Mouse (Mus musculus): Measurements from ENCODE around the gene Dpep3. TPM values are rescaled to one million over a fixed set of nuclear protein-coding genes. Genes with fewer than 3 reads are reported as not detected.

Dpep3 gene
- total and polyA plus RNA-seq, 3 experiments: 0.05 TPM; not detected in 2

DNA sequence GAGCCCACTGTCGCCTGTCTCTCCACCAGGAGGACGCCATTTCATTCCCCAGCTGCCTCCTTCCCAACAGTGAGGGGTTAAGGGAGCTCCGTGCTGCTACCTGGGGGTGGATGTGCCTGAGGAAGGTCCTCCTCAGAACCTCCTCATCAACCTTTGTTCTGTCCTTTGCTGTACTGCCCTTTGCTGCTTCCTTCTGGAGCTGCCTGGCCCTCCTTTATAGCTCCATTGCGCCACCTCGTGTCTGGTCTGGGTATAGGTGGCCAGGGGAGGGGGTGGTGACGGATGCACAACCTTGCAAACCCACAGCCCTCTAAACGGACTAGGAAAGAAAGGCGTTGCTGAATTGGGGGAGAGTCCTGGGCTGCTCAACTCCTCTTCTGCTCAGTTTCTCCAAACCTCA lies 48.6 kb downstream of the Dpep3 start:
- Histone ChIP-seq H3K9me3 (replicated peaks) (no peaks in the 10 kb centered on the region), H3K4me3 (ENCODE audit: low read depth, low read length) (no peak overlapping the region), H3K36me3 (replicated peaks) (peaks cover 93% of the 10 kb centered on the region), H3K4me1 (ENCODE audit: insufficient read depth, low read depth, low read length) (peaks cover 30% of the 10 kb centered on the region), H3K27me3 (ENCODE audit: insufficient read depth, low read length) (no peaks in the 10 kb centered on the region)
- ATAC-seq (ENCODE audit: extremely low read depth, insufficient number of reproducible peaks, low FRiP score, poor library complexity, severe bottlenecking) (peak; percentile 15; the same call in 1 of the 2 replicates), DNase-seq (ENCODE audit: low spot score) (peak; percentile 67)
- TF ChIP-seq CTCF (IDR thresholded peaks at IDR 0.05; ENCODE audit: low read depth, low read length): peak; percentile 89
- TF ChIP-seq GATA1 (IDR thresholded peaks at IDR 0.05; ENCODE audit: borderline replicate concordance, low read length): no peak

DNA sequence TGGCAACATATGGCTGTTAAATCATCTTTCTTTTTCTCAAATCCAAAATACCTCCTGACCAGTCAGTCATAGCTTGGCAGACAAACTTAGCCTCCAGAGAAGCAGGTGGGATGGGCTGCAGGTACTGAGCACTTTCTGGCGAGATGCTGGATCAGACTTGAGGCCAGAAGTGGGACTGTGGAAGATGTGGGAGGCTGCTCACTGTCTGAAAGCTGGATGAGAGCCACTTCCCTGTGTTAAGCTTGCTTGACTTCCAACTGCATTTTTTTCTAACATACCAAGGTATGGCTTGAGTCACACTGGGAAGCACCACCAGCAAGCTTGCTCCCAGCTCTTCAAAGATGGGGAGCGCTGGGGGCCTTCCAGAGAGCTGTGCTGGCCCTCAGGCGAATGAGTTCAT lies 54.1 kb downstream of the Dpep3 start:
- H3K4me1 ChIP-seq (ENCODE audit: insufficient read depth, low read depth, low read length): peaks cover 24% of the 10 kb centered on the region
- H3K4me3 ChIP-seq (ENCODE audit: low read depth, low read length): no peak overlapping the region
- peaks cover 81% of the 10 kb centered on the region for H3K36me3 ChIP-seq (replicated peaks)
- ATAC-seq (ENCODE audit: extremely low read depth, insufficient number of reproducible peaks, low FRiP score, poor library complexity, severe bottlenecking) (no peak), DNase-seq (ENCODE audit: low spot score) (no peak)
- no peaks in the 10 kb centered on the region for H3K27me3 ChIP-seq (ENCODE audit: insufficient read depth, low read length)
- TF ChIP-seq TAL1 (conservative IDR thresholded peaks at IDR 0.05; ENCODE audit: low read depth, low read length): no peak
- no peak for TF ChIP-seq GATA1 (IDR thresholded peaks at IDR 0.05; ENCODE audit: borderline replicate concordance, low read length)
- no peak for TF ChIP-seq GATA2 (IDR thresholded peaks at IDR 0.05; ENCODE audit: borderline replicate concordance, low read depth, low read length)
- no peak for TF ChIP-seq CTCF (IDR thresholded peaks at IDR 0.05; ENCODE audit: low read depth, low read length)
- no peak for TF ChIP-seq POLR2AphosphoS5 (IDR thresholded peaks at IDR 0.05; ENCODE audit: insufficient replicate concordance, low read depth, low read length)
- H3K9me3 ChIP-seq (replicated peaks): no peaks in the 10 kb centered on the region

Other genes starting within 250 kb of the Dpep3 start
Only the 20 nearest of the 22 such genes appear.
- 0.92 and 4.4 TPM in 2 replicates for gene Gfod2, start 220.8 kb downstream of the Dpep3 start, total RNA-seq (2014; fragmentation: Nextera tagmentation)
- gene Gfod2, start 220.8 kb downstream of the Dpep3 start, total RNA-seq (2017): 1.8 and 4.9 TPM in 2 replicates
- 2.6 and 3.0 TPM in 2 replicates for gene Gfod2, start 220.8 kb downstream of the Dpep3 start, polyA plus RNA-seq (2012)
- 35.6 and 114 TPM in 2 replicates for gene Ranbp10, start 152.1 kb downstream of the Dpep3 start, total RNA-seq (2014; fragmentation: Nextera tagmentation)
- gene Ranbp10, start 152.1 kb downstream of the Dpep3 start, total RNA-seq (2017): 12.5 and 14.3 TPM in 2 replicates
- 22.1 and 29.3 TPM in 2 replicates for gene Ranbp10, start 152.1 kb downstream of the Dpep3 start, polyA plus RNA-seq (2012)
- gene Tsnaxip1, start 151.7 kb downstream of the Dpep3 start, total RNA-seq (2014; fragmentation: Nextera tagmentation): not detected in 2 replicates
- gene Tsnaxip1, start 151.7 kb downstream of the Dpep3 start, total RNA-seq (2017): 0.06 and 0.16 TPM in 2 replicates
- gene Tsnaxip1, start 151.7 kb downstream of the Dpep3 start, polyA plus RNA-seq (2012): not detected in 2 replicates
- 25.2 and 31.4 TPM in 2 replicates for gene Cenpt, start 126.2 kb downstream of the Dpep3 start, total RNA-seq (2014; fragmentation: Nextera tagmentation)
- gene Cenpt, start 126.2 kb downstream of the Dpep3 start, total RNA-seq (2017): 14.4 and 14.6 TPM in 2 replicates
- 12.7 and 12.9 TPM in 2 replicates for gene Cenpt, start 126.2 kb downstream of the Dpep3 start, polyA plus RNA-seq (2012)
- 18.1 and 22.5 TPM in 2 replicates for gene Thap11, start 124.3 kb downstream of the Dpep3 start, total RNA-seq (2014; fragmentation: Nextera tagmentation)
- gene Thap11, start 124.3 kb downstream of the Dpep3 start, total RNA-seq (2017): 35.8 and 42.5 TPM in 2 replicates
- gene Thap11, start 124.3 kb downstream of the Dpep3 start, polyA plus RNA-seq (2012): 31.7 and 34.2 TPM in 2 replicates
- 378 and 465 TPM in 2 replicates for gene Nutf2, start 118.8 kb downstream of the Dpep3 start, total RNA-seq (2014; fragmentation: Nextera tagmentation)
- 87.1 and 116 TPM in 2 replicates for gene Nutf2, start 118.8 kb downstream of the Dpep3 start, total RNA-seq (2017)
- gene Nutf2, start 118.8 kb downstream of the Dpep3 start, polyA plus RNA-seq (2012): 284 and 322 TPM in 2 replicates
- 32.7 and 53.4 TPM in 2 replicates for gene Edc4, start 98.5 kb downstream of the Dpep3 start, total RNA-seq (2014; fragmentation: Nextera tagmentation)
- 39.7 and 43.0 TPM in 2 replicates for gene Edc4, start 98.5 kb downstream of the Dpep3 start, total RNA-seq (2017)
- gene Edc4, start 98.5 kb downstream of the Dpep3 start, polyA plus RNA-seq (2012): 27.4 and 29.7 TPM in 2 replicates
- gene Nrn1l, start 85.9 kb downstream of the Dpep3 start, total RNA-seq (2014; fragmentation: Nextera tagmentation): not detected in 2 replicates
- gene Nrn1l, start 85.9 kb downstream of the Dpep3 start, total RNA-seq (2017): 0.38 TPM in 1 of 2 replicates, not detected in the other
- gene Nrn1l, start 85.9 kb downstream of the Dpep3 start, polyA plus RNA-seq (2012): 1.5 and 1.8 TPM in 2 replicates
- gene Pskh1, start 79.0 kb downstream of the Dpep3 start, total RNA-seq (2014; fragmentation: Nextera tagmentation): 26.1 and 32.1 TPM in 2 replicates
- gene Pskh1, start 79.0 kb downstream of the Dpep3 start, total RNA-seq (2017): 21.3 and 22.7 TPM in 2 replicates
- 13.1 and 19.5 TPM in 2 replicates for gene Pskh1, start 79.0 kb downstream of the Dpep3 start, polyA plus RNA-seq (2012)
- not detected in 2 replicates for gene Ctrl, start 45.6 kb downstream of the Dpep3 start, total RNA-seq (2014; fragmentation: Nextera tagmentation)
- 0.38 and 1.1 TPM in 2 replicates for gene Ctrl, start 45.6 kb downstream of the Dpep3 start, total RNA-seq (2017)
- 0.14 TPM in 1 of 2 replicates, not detected in the other for gene Ctrl, start 45.6 kb downstream of the Dpep3 start, polyA plus RNA-seq (2012)
- 14.4 and 16.3 TPM in 2 replicates for gene Psmb10, start 41.0 kb downstream of the Dpep3 start, total RNA-seq (2014; fragmentation: Nextera tagmentation)
- gene Psmb10, start 41.0 kb downstream of the Dpep3 start, total RNA-seq (2017): 15.3 and 19.7 TPM in 2 replicates
- 125 and 148 TPM in 2 replicates for gene Psmb10, start 41.0 kb downstream of the Dpep3 start, polyA plus RNA-seq (2012)
- gene Lcat, start 36.0 kb downstream of the Dpep3 start, total RNA-seq (2014; fragmentation: Nextera tagmentation): 0.92 TPM in 1 of 2 replicates, not detected in the other
- gene Lcat, start 36.0 kb downstream of the Dpep3 start, total RNA-seq (2017): 0.17 and 0.22 TPM in 2 replicates
- gene Lcat, start 36.0 kb downstream of the Dpep3 start, polyA plus RNA-seq (2012): 0.29 and 0.40 TPM in 2 replicates
- 3.7 and 4.4 TPM in 2 replicates for gene Slc12a4, start 13.3 kb downstream of the Dpep3 start, total RNA-seq (2014; fragmentation: Nextera tagmentation)
- gene Slc12a4, start 13.3 kb downstream of the Dpep3 start, total RNA-seq (2017): 6.6 and 7.2 TPM in 2 replicates
- gene Slc12a4, start 13.3 kb downstream of the Dpep3 start, polyA plus RNA-seq (2012): 7.4 and 8.7 TPM in 2 replicates
- 20.9 and 21.7 TPM in 2 replicates for gene Dus2, start 11.9 kb upstream of the Dpep3 start, total RNA-seq (2014; fragmentation: Nextera tagmentation)
- 14.2 and 18.3 TPM in 2 replicates for gene Dus2, start 11.9 kb upstream of the Dpep3 start, total RNA-seq (2017)
- gene Dus2, start 11.9 kb upstream of the Dpep3 start, polyA plus RNA-seq (2012): 3.6 and 3.9 TPM in 2 replicates
- not detected in 2 replicates for gene Dpep2nb, start 26.5 kb upstream of the Dpep3 start, total RNA-seq (2014; fragmentation: Nextera tagmentation)
- 0.16 TPM in 1 of 2 replicates, not detected in the other for gene Dpep2nb, start 26.5 kb upstream of the Dpep3 start, total RNA-seq (2017)
- not detected in 2 replicates for gene Dpep2nb, start 26.5 kb upstream of the Dpep3 start, polyA plus RNA-seq (2012)
- 9.9 TPM in 2 replicates for gene Ddx28, start 32.5 kb upstream of the Dpep3 start, total RNA-seq (2014; fragmentation: Nextera tagmentation)
- gene Ddx28, start 32.5 kb upstream of the Dpep3 start, total RNA-seq (2017): 18.6 and 19.4 TPM in 2 replicates
- gene Ddx28, start 32.5 kb upstream of the Dpep3 start, polyA plus RNA-seq (2012): 22.6 and 26.0 TPM in 2 replicates
- 189 and 192 TPM in 2 replicates for gene Nfatc3, start 79.4 kb upstream of the Dpep3 start, total RNA-seq (2014; fragmentation: Nextera tagmentation)
- gene Nfatc3, start 79.4 kb upstream of the Dpep3 start, total RNA-seq (2017): 29.6 and 31.0 TPM in 2 replicates
- gene Nfatc3, start 79.4 kb upstream of the Dpep3 start, polyA plus RNA-seq (2012): 13.0 and 15.0 TPM in 2 replicates
- gene Esrp2, start 157.5 kb upstream of the Dpep3 start, total RNA-seq (2014; fragmentation: Nextera tagmentation): not detected in 2 replicates
- gene Esrp2, start 157.5 kb upstream of the Dpep3 start, total RNA-seq (2017): 0.06 TPM in 1 of 2 replicates, not detected in the other
- not detected in 2 replicates for gene Esrp2, start 157.5 kb upstream of the Dpep3 start, polyA plus RNA-seq (2012)
- 0.83 TPM in 1 of 2 replicates, not detected in the other for gene Pla2g15, start 171.0 kb upstream of the Dpep3 start, total RNA-seq (2014; fragmentation: Nextera tagmentation)
- gene Pla2g15, start 171.0 kb upstream of the Dpep3 start, total RNA-seq (2017): 0.55 and 1.5 TPM in 2 replicates
- gene Pla2g15, start 171.0 kb upstream of the Dpep3 start, polyA plus RNA-seq (2012): 0.29 and 0.39 TPM in 2 replicates
- gene Slc7a6, start 189.4 kb upstream of the Dpep3 start, total RNA-seq (2014; fragmentation: Nextera tagmentation): 6.6 and 7.1 TPM in 2 replicates
- gene Slc7a6, start 189.4 kb upstream of the Dpep3 start, total RNA-seq (2017): 4.1 TPM in 2 replicates
- 1.0 and 1.3 TPM in 2 replicates for gene Slc7a6, start 189.4 kb upstream of the Dpep3 start, polyA plus RNA-seq (2012)

Measured in G1E (cell line).